In the genomic region with DNA sequence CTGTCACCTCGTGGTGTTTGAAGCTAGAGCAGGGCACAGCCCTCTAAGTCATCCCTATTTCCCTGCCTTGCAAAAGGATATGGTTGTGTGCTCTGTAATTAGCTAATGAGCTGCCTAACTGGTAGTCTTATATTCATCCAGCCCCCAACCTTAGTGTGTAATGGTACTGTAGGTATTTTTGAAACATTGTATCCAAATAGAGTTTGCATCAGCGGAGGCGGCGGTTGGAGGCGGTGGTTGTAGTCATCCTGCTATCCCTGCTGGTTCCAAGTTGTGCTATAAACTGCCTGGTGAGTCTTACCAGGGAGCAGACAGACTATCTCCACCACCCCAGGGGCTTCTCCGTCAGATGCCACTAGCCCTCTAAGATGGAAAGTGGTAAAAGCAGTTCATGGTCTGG, we compare ENCODE assay signal across 21 mouse cellular contexts. TPM values are rescaled to one million over a fixed set of nuclear protein-coding genes. Genes with fewer than 3 reads are reported as not detected.
DNase-seq lines count a peak whose midpoint lies in the region; ATAC-seq and TF ChIP-seq lines count a peak whose summit lies in the region.
"Had no signal": no experiment of that assay in that cellular context is flagged by ENCODE, and none has a peak within 500 bp of the region (broad histone marks: within the 10 kb centered on the region; RNA-seq: fewer than 3 reads in every experiment).

No protein-coding gene starts in this region.

- H3K27ac ChIP-seq in layer of hippocampus, adult 2 months, result no peak overlapping the region
- no peak overlapping the region for H3K27ac ChIP-seq in hindbrain, embryonic 13.5 days
- H3K27ac ChIP-seq: heart, adult 2 months; kidney, postnatal 0 days; midbrain, embryonic 12.5 days; stomach, postnatal 0 days had no signal

- DNase-seq in layer of hippocampus, adult 2 months (ENCODE audit: low spot score in 2 of 2), result peak; percentile 13 to 38
- DNase-seq in layer of hippocampus, postnatal 25 days (ENCODE audit: extremely low spot score in 1 of 2, low spot score in 1 of 2), result no peak
- DNase-seq in ES-CJ7 (ENCODE audit: low read depth, low spot score), result peak; percentile 23
- peak; percentile 44 to 72 for DNase-seq in frontal cortex, adult 2 months (ENCODE audit: extremely low spot score in 1 of 2, low spot score in 1 of 2)
- DNase-seq in left cerebral cortex, postnatal 36 days (ENCODE audit: low spot score in 2 of 2), result peak; percentile 50 to 57
- DNase-seq in kidney, postnatal 4 days, result no peak
- DNase-seq: adrenal gland, adult 2 months; cerebellum, adult 9-11 months; gastrocnemius, postnatal 14 days; heart, adult 2 months; heart, postnatal 36 days; liver; thymus, postnatal 25 days had no signal

- H3K27me3 ChIP-seq in hindbrain, embryonic 13.5 days, result no peaks in the 10 kb centered on the region
- H3K27me3 ChIP-seq: midbrain, embryonic 12.5 days had no signal

- H3K4me1 ChIP-seq in hindbrain, embryonic 13.5 days (replicated peaks), result no peaks in the 10 kb centered on the region
- H3K4me1 ChIP-seq: midbrain, embryonic 12.5 days had no signal

- WGBS in hindbrain, embryonic 13.5 days, result 94% methylated on average over 6 of the region's 6 CpGs

- H3K9me3 ChIP-seq in hindbrain, embryonic 13.5 days, result no peaks in the 10 kb centered on the region
- H3K9me3 ChIP-seq: midbrain, embryonic 12.5 days had no signal

- no peak overlapping the region for H3K4me3 ChIP-seq in layer of hippocampus, adult 2 months
- no peak overlapping the region for H3K4me3 ChIP-seq in hindbrain, embryonic 13.5 days
- H3K4me3 ChIP-seq: heart, adult 2 months; midbrain, embryonic 12.5 days had no signal

- no peaks in the 10 kb centered on the region for H3K36me3 ChIP-seq in hindbrain, embryonic 13.5 days
- H3K36me3 ChIP-seq: midbrain, embryonic 12.5 days had no signal

- no peak for TF ChIP-seq CTCF in layer of hippocampus, adult 2 months (conservative IDR thresholded peaks at IDR 0.05)

- intact Hi-C loops in left cerebral cortex, postnatal 36 days (cut with DNase I), result no loop called here

- H3K4me2 ChIP-seq in hindbrain, embryonic 13.5 days, result no peak overlapping the region
- H3K4me2 ChIP-seq: midbrain, embryonic 12.5 days had no signal

- ATAC-seq in hindbrain, embryonic 13.5 days (ENCODE audit: low FRiP score), result no peak
- ATAC-seq: forebrain, embryonic 16.5 days; hindbrain, embryonic 16.5 days; intestine, embryonic 16.5 days; lung, postnatal 0 days had no signal

- no peak overlapping the region for H3K9ac ChIP-seq in hindbrain, embryonic 13.5 days
- H3K9ac ChIP-seq: midbrain, embryonic 12.5 days had no signal

RNA-seq across cellular contexts. Expression of a gene that starts 19.3 kb away (rescaled TPM):
- 10 to 100 TPM; 10.3 to 11.0 TPM for total RNA-seq in layer of hippocampus, adult 2 months (2021)
- total RNA-seq in layer of hippocampus, postnatal 25 days (2021), result 1 to 10 TPM; 9.7 TPM
- polyA plus RNA-seq in frontal cortex, adult 2 months (2012; rRNA removed), result 6.3 and 8.0 TPM in 2 replicates
- 1 to 10 TPM; 6.0 to 7.7 TPM for total RNA-seq in left cerebral cortex, postnatal 36 days (2021)
- 3.2 and 3.3 TPM in 2 replicates for polyA plus RNA-seq in hindbrain, embryonic 13.5 days (2015; fragmentation: Nextera tagmentation; extraction: Ambion mirVana)

RNA-seq across cellular contexts. Expression of a gene that starts 42.6 kb away (rescaled TPM):
- total RNA-seq in layer of hippocampus, adult 2 months (2021), result 100 to 1,000 TPM; 111 to 128 TPM
- 100 to 1,000 TPM in 1 of 2 experiments, 10 to 100 TPM in 1; 92.6 to 117 TPM for total RNA-seq in layer of hippocampus, postnatal 25 days (2021)
- polyA plus RNA-seq in frontal cortex, adult 2 months (2012; rRNA removed), result 137 and 147 TPM in 2 replicates
- total RNA-seq in left cerebral cortex, postnatal 36 days (2021), result 100 to 1,000 TPM in 1 of 2 experiments, 10 to 100 TPM in 1; 79.3 to 119 TPM
- 34.3 and 36.2 TPM in 2 replicates for polyA plus RNA-seq in hindbrain, embryonic 13.5 days (2015; fragmentation: Nextera tagmentation; extraction: Ambion mirVana)

Comparison
In these comparisons a context has a peak if more than half of its experiments do, and no peak if none do; other contexts are left out.
1. DNase-seq: peak in layer of hippocampus, adult 2 months (2 of 2), ES-CJ7 (single experiment), frontal cortex, adult 2 months (2 of 2) and left cerebral cortex, postnatal 36 days (2 of 2); none in layer of hippocampus, postnatal 25 days (0 of 2) and kidney, postnatal 4 days (0 of 2).